Mouse (Mus musculus): ENCODE results near the gene Clta. TPM values are rescaled to one million over a fixed set of nuclear protein-coding genes. Genes with fewer than 3 reads are reported as not detected.

Gene Clta
- total and polyA plus RNA-seq, 3 experiments, result 451 to 589 TPM; not detected in 1

Other genes starting within 250 kb of the Clta start
- gene Olfr159, start 233.4 kb upstream of the Clta start, total RNA-seq (2012; rRNA removed), result not detected in 2 replicates
- not detected for gene Olfr159, start 233.4 kb upstream of the Clta start, polyA plus RNA-seq (2012; ENCODE audit: insufficient read depth in 1 of 2, insufficient read length in 2 of 2, low read depth in 1 of 2, low replicate concordance in 2 of 2, missing spikeins in 1 of 2)
- not detected in 2 replicates for gene Olfr156, start 180.6 kb upstream of the Clta start, total RNA-seq (2012; rRNA removed)
- gene Olfr156, start 180.6 kb upstream of the Clta start, polyA plus RNA-seq (2012; ENCODE audit: insufficient read depth in 1 of 2, insufficient read length in 2 of 2, low read depth in 1 of 2, low replicate concordance in 2 of 2, missing spikeins in 1 of 2), result not detected
- not detected in 2 replicates for gene Olfr157, start 164.3 kb upstream of the Clta start, total RNA-seq (2012; rRNA removed)
- gene Olfr157, start 164.3 kb upstream of the Clta start, polyA plus RNA-seq (2012; ENCODE audit: insufficient read depth in 1 of 2, insufficient read length in 2 of 2, low read depth in 1 of 2, low replicate concordance in 2 of 2, missing spikeins in 1 of 2), result under 1 TPM in 1 of 2 experiments, not detected in 1; 0.01 TPM
- gene Olfr155, start 152.9 kb upstream of the Clta start, total RNA-seq (2012; rRNA removed), result not detected in 2 replicates
- not detected for gene Olfr155, start 152.9 kb upstream of the Clta start, polyA plus RNA-seq (2012; ENCODE audit: insufficient read depth in 1 of 2, insufficient read length in 2 of 2, low read depth in 1 of 2, low replicate concordance in 2 of 2, missing spikeins in 1 of 2)
- gene Reck, start 128.9 kb upstream of the Clta start, total RNA-seq (2012; rRNA removed), result 0.12 and 0.13 TPM in 2 replicates
- under 1 TPM in 1 of 2 experiments, not detected in 1; 0.60 TPM for gene Reck, start 128.9 kb upstream of the Clta start, polyA plus RNA-seq (2012; ENCODE audit: insufficient read depth in 1 of 2, insufficient read length in 2 of 2, low read depth in 1 of 2, low replicate concordance in 2 of 2, missing spikeins in 1 of 2)
- 22.8 and 30.6 TPM in 2 replicates for gene Glipr2, start 47.1 kb upstream of the Clta start, total RNA-seq (2012; rRNA removed)
- gene Glipr2, start 47.1 kb upstream of the Clta start, polyA plus RNA-seq (2012; ENCODE audit: insufficient read depth in 1 of 2, insufficient read length in 2 of 2, low read depth in 1 of 2, low replicate concordance in 2 of 2, missing spikeins in 1 of 2), result 10 to 100 TPM in 1 of 2 experiments, not detected in 1; 25.0 TPM
- not detected in 2 replicates for gene Ccin, start 21.0 kb upstream of the Clta start, total RNA-seq (2012; rRNA removed)
- gene Ccin, start 21.0 kb upstream of the Clta start, polyA plus RNA-seq (2012; ENCODE audit: insufficient read depth in 1 of 2, insufficient read length in 2 of 2, low read depth in 1 of 2, low replicate concordance in 2 of 2, missing spikeins in 1 of 2), result under 1 TPM in 1 of 2 experiments, not detected in 1; 0.04 TPM
- gene Gne, start 79.7 kb downstream of the Clta start, total RNA-seq (2012; rRNA removed), result 28.2 and 32.4 TPM in 2 replicates
- 100 to 1,000 TPM in 1 of 2 experiments, 10 to 100 TPM in 1; 53.0 to 127 TPM for gene Gne, start 79.7 kb downstream of the Clta start, polyA plus RNA-seq (2012; ENCODE audit: insufficient read depth in 1 of 2, insufficient read length in 2 of 2, low read depth in 1 of 2, low replicate concordance in 2 of 2, missing spikeins in 1 of 2)
- gene Rnf38, start 229.3 kb downstream of the Clta start, total RNA-seq (2012; rRNA removed), result 6.8 and 7.9 TPM in 2 replicates
- gene Rnf38, start 229.3 kb downstream of the Clta start, polyA plus RNA-seq (2012; ENCODE audit: insufficient read depth in 1 of 2, insufficient read length in 2 of 2, low read depth in 1 of 2, low replicate concordance in 2 of 2, missing spikeins in 1 of 2), result 10 to 100 TPM in 1 of 2 experiments, not detected in 1; 22.8 TPM